Mouse (Mus musculus) urinary bladder, adult 2 months (tissue): ENCODE data around the gene Optn. TPM values are rescaled to one million over a fixed set of nuclear protein-coding genes. Genes with fewer than 3 reads are reported as not detected.

Source experiments
- DNase-seq: peaks from one replicate; pipeline ENCODE4 v3.0.0; 2022; ENCODE audit warnings: low spot score
- polyA plus RNA-seq: library from polyadenylated mRNA; depleted of rRNA; stranded (reverse); fragments of >200 nt; gene quantifications from 2 replicates; pipeline ENCODE4 v1.2.3, GENCODE M21; 2012

Gene Optn
- polyA plus RNA-seq, 1 experiment, result 10.0 TPM

- DNase-seq, result no peak
These were observed 2.6 kb downstream of the Optn start for GRCm38 (mm10) chr2:5061133-5061708.

GRCm38 (mm10) chr2:5059997-5060396, 3.9 kb downstream of the Optn start:
- DNase-seq, result no peak

GRCm38 (mm10) chr2:5058436-5058835, 5.4 kb downstream of the Optn start:
- DNase-seq, result no peak

- DNase-seq, result no peak
These were observed 13.3 kb downstream of the Optn start for GRCm38 (mm10) chr2:5050562-5050961.

- DNase-seq, result no peak
These were observed 16.8 kb downstream of the Optn start for GRCm38 (mm10) chr2:5047016-5047415.

GRCm38 (mm10) chr2:5045269-5045965, 18.4 kb downstream of the Optn start:
- DNase-seq, result no peak

- no peak for DNase-seq
These were observed 19.5 kb downstream of the Optn start for GRCm38 (mm10) chr2:5044321-5044720.

GRCm38 (mm10) chr2:5043476-5043761, 20.4 kb downstream of the Optn start:
- DNase-seq, result no peak

GRCm38 (mm10) chr2:5042616-5043475, 21.0 kb downstream of the Optn start:
- DNase-seq, result no peak

GRCm38 (mm10) chr2:5041854-5042253, 22.0 kb downstream of the Optn start:
- DNase-seq, result no peak

- no peak for DNase-seq
These were observed 23.3 kb downstream of the Optn start for GRCm38 (mm10) chr2:5040281-5041161.

- no peak for DNase-seq
These were observed 24.3 kb downstream of the Optn start for GRCm38 (mm10) chr2:5039350-5040170.

- DNase-seq, result no peak
These were observed 25.5 kb downstream of the Optn start for GRCm38 (mm10) chr2:5038320-5038719.

- DNase-seq, result no peak
These were observed 26.5 kb downstream of the Optn start for GRCm38 (mm10) chr2:5037390-5037789.

- DNase-seq, result no peak
These were observed 27.3 kb downstream of the Optn start for GRCm38 (mm10) chr2:5036411-5037076.

GRCm38 (mm10) chr2:5035241-5035640, 28.6 kb downstream of the Optn start:
- DNase-seq, result no peak

GRCm38 (mm10) chr2:5034801-5035200, 29.1 kb downstream of the Optn start:
- no peak for DNase-seq

GRCm38 (mm10) chr2:5033546-5034420, 30.1 kb downstream of the Optn start:
- DNase-seq, result no peak

GRCm38 (mm10) chr2:5032665-5033064, 31.2 kb downstream of the Optn start:
- DNase-seq, result no peak

GRCm38 (mm10) chr2:5031215-5031614, 32.6 kb downstream of the Optn start:
- no peak for DNase-seq
